Mouse (Mus musculus): Measurements from ENCODE around the gene Adcy1.

The Adcy1 gene

GRCm38 (mm10) chr11:7138370-7138769, 75.1 kb downstream of the Adcy1 start:
- DNase-seq = no peak

GRCm38 (mm10) chr11:7140449-7140848, 77.2 kb downstream of the Adcy1 start:
- peak; percentile 42 for DNase-seq

GRCm38 (mm10) chr11:7142725-7143124, 79.4 kb downstream of the Adcy1 start:
- no peak for DNase-seq

GRCm38 (mm10) chr11:7144369-7144768, 81.1 kb downstream of the Adcy1 start:
- no peak for DNase-seq

GRCm38 (mm10) chr11:7145221-7145620, 81.9 kb downstream of the Adcy1 start:
- DNase-seq = peak; percentile 62

GRCm38 (mm10) chr11:7147536-7147935, 84.2 kb downstream of the Adcy1 start:
- DNase-seq = no peak

- no peak for DNase-seq
Measured at GRCm38 (mm10) chr11:7147945-7148344, 84.7 kb downstream of the Adcy1 start.

GRCm38 (mm10) chr11:7149471-7149870, 86.2 kb downstream of the Adcy1 start:
- DNase-seq = no peak

- no peak for DNase-seq
Measured at GRCm38 (mm10) chr11:7150511-7150910, 87.2 kb downstream of the Adcy1 start.

GRCm38 (mm10) chr11:7152371-7152770, 89.1 kb downstream of the Adcy1 start:
- no peak for DNase-seq

- no peak for DNase-seq
Measured at GRCm38 (mm10) chr11:7153081-7153480, 89.8 kb downstream of the Adcy1 start.

GRCm38 (mm10) chr11:7156427-7156826, 93.1 kb downstream of the Adcy1 start:
- DNase-seq = no peak

- DNase-seq = no peak
Measured at GRCm38 (mm10) chr11:7158196-7158595, 94.9 kb downstream of the Adcy1 start.

- no peak for DNase-seq
Measured at GRCm38 (mm10) chr11:7160146-7160545, 96.9 kb downstream of the Adcy1 start.

GRCm38 (mm10) chr11:7160637-7161101, 97.4 kb downstream of the Adcy1 start:
- DNase-seq = no peak

- peak; percentile 26 for DNase-seq
Measured at GRCm38 (mm10) chr11:7161502-7162174, 98.3 kb downstream of the Adcy1 start.

- no peak for DNase-seq
Measured at GRCm38 (mm10) chr11:7164416-7164815, 101.1 kb downstream of the Adcy1 start.

GRCm38 (mm10) chr11:7169645-7170044, 106.4 kb downstream of the Adcy1 start:
- no peak for DNase-seq

GRCm38 (mm10) chr11:7173664-7174063, 110.4 kb downstream of the Adcy1 start:
- DNase-seq = no peak

- no peak for DNase-seq
Measured at GRCm38 (mm10) chr11:7178724-7179123, 115.4 kb downstream of the Adcy1 start.

- no peak for DNase-seq
Measured at GRCm38 (mm10) chr11:7179276-7179675, 116.0 kb downstream of the Adcy1 start.

GRCm38 (mm10) chr11:7182409-7183042, 119.2 kb downstream of the Adcy1 start:
- DNase-seq = no peak

GRCm38 (mm10) chr11:7184420-7184819, 121.1 kb downstream of the Adcy1 start:
- DNase-seq = no peak

GRCm38 (mm10) chr11:7187472-7187871, 124.2 kb downstream of the Adcy1 start:
- DNase-seq = no peak

GRCm38 (mm10) chr11:7188469-7188868, 125.2 kb downstream of the Adcy1 start, which contains the start of gene Gm11985:
Gene Gm11985 (minus strand): TSS chr11:7188569.
- DNase-seq = no peak

Measured in right cerebral cortex, adult 18-20 months (tissue).